Mouse (Mus musculus): ENCODE results near the gene Hsdl1.

DNA sequence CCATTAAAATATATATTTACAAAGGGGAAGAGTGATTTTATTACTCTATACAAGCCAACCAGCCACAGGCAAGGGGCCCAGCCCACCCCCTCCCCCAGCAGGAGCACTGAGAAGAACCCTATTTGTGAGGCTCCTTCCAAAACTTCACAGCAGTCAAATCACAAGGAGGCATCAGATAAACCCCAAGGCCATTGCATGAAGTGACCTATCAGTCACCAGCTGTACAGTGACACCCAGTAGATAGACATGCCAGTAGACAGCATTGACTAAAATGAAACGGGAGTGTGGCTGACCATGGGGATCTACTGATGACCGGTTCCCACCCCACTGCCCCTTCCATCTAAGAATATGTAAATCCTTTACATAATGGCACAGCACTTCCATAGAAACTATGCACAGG, 22.0 kb downstream of the Hsdl1 start:
- TF ChIP-seq CTCF (IDR thresholded peaks at IDR 0.05; ENCODE audit: control insufficient read depth, insufficient read depth, insufficient read length) (no peak), CEBPB (IDR thresholded peaks at IDR 0.05; ENCODE audit: low read depth) (no peak), USF1 (IDR thresholded peaks at IDR 0.05; ENCODE audit: low read depth) (no peak), MAX (IDR thresholded peaks at IDR 0.05) (no peak)
